ENCODE assay signal across 13 mouse cellular contexts in the genomic region with DNA sequence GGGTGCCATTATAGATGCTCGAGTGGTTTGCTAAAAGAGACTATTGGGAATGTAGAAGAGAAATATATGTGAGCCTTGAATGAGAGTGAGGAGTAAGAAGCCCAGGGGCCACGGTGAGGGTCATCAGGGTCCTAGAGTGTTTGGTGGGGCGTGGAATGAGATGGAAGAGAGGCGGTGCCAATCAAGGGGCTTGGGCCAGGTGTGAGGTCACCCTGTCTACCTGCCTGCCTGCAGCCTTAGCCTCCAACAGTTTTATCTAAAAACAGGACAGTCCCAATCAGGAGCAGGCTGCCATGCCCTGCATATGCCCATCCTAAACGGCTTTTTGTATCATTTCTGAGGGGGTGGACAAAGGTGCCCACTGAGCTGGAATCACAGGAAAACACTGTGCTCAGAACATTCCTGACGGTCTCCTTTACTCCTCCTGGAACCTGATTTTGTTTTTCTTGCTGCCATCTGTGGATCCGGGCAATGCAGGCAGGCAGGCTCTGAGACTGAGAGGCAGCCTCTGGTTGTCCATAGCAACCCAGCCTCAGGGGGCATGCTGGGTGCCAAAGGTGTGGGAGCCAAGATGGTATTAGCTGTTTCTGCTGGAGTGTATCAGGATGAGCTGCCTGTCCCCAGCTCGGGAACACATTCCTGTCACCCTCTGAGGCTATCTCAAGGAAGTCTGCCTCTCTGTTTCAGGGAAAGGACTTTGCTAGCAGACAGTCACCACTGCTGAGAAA.
DNase-seq lines count a peak whose midpoint lies in the region; ATAC-seq lines count a peak whose summit lies in the region.
"Had no signal": no experiment of that assay in that cellular context is flagged by ENCODE, and none has a peak within 500 bp of the region (broad histone marks: within the 10 kb centered on the region; RNA-seq: fewer than 3 reads in every experiment).

No protein-coding gene starts in this region.

- WGBS in heart, embryonic 12.5 days = 67% methylated on average over 8 of the region's 8 CpGs

- H3K27me3 ChIP-seq in heart, embryonic 12.5 days (replicated peaks) = no peaks in the 10 kb centered on the region
- H3K27me3 ChIP-seq: liver, embryonic 13.5 days had no signal

- no peak overlapping the region for H3K4me3 ChIP-seq in heart, embryonic 12.5 days
- H3K4me3 ChIP-seq: liver, embryonic 13.5 days had no signal

- H3K4me1 ChIP-seq in heart, embryonic 12.5 days (replicated peaks) = peaks cover 4% of the 10 kb centered on the region; the same call in 1 of the 2 replicates
- H3K4me1 ChIP-seq: liver, embryonic 13.5 days had no signal

- ATAC-seq in cerebellum, adult (ENCODE audit: insufficient number of reproducible peaks, low FRiP score, low TSS enrichment) = peak; percentile 93
- no peak for ATAC-seq in heart, embryonic 12.5 days (ENCODE audit: insufficient number of reproducible peaks, low FRiP score)

- H3K4me2 ChIP-seq in heart, embryonic 12.5 days = no peak overlapping the region
- H3K4me2 ChIP-seq: liver, embryonic 13.5 days had no signal

- H3K36me3 ChIP-seq in heart, embryonic 12.5 days = no peaks in the 10 kb centered on the region
- H3K36me3 ChIP-seq: liver, embryonic 13.5 days had no signal

- DNase-seq in layer of hippocampus, adult 18-20 months (ENCODE audit: low spot score in 2 of 2) = peak; percentile 47 to 70
- DNase-seq in layer of hippocampus, adult 9-10 months (ENCODE audit: low spot score) = no peak
- peak; percentile 98 for DNase-seq in cerebellum, adult 9-11 months
- DNase-seq in layer of hippocampus, postnatal 10 days (ENCODE audit: low spot score in 2 of 2) = peak; percentile 50 to 60
- no peak for DNase-seq in thymus, postnatal 25 days
- no peak for DNase-seq in c-Kit-positive CD71-positive TER-119-positive erythroid progenitor cells, embryonic 14.5 days (ENCODE audit: low spot score)
- DNase-seq: heart, postnatal 4 days; kidney, postnatal 10 days; liver, embryonic 13.5 days; lung, postnatal 4 days; spleen, adult 18-20 months had no signal

- no peaks in the 10 kb centered on the region for H3K9me3 ChIP-seq in heart, embryonic 12.5 days (replicated peaks)
- H3K9me3 ChIP-seq: liver, embryonic 13.5 days had no signal

- no peak overlapping the region for H3K27ac ChIP-seq in heart, embryonic 12.5 days (ENCODE audit: poor library complexity, severe bottlenecking)
- H3K27ac ChIP-seq: liver, embryonic 13.5 days had no signal

- H3K9ac ChIP-seq in heart, embryonic 12.5 days = no peak overlapping the region
- H3K9ac ChIP-seq: liver, embryonic 13.5 days had no signal

Comparison
In these comparisons a context has a peak if more than half of its experiments do, and no peak if none do; other contexts are left out.
1. DNase-seq: peak in layer of hippocampus, adult 18-20 months (2 of 2), cerebellum, adult 9-11 months (single experiment) and layer of hippocampus, postnatal 10 days (2 of 2); none in layer of hippocampus, adult 9-10 months (single experiment), thymus, postnatal 25 days (single experiment) and c-Kit-positive CD71-positive TER-119-positive erythroid progenitor cells, embryonic 14.5 days (single experiment).